38 mouse cellular contexts compared by ENCODE assay signal in the genomic region with DNA sequence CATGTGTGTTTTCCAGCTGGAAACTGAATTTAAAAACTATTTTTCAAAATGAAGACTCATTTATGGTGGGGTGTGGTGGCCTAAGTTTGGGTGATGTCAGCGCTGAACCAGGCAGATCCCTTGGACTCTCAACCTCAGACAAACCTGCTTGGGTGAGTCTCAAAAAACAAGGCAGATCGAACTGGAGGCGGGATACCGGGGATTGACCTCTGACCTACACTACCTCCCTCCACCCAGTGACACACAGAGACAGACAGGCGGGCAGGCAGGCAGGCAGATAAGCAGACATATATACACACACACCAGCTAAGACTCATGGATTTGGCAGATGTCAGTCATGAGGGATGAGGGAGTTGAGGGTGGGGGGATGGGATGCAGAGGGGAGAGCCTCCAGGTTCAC. TPM values are rescaled to one million over a fixed set of nuclear protein-coding genes. Genes with fewer than 3 reads are reported as not detected.
A peak's percentile ranks its signal among the peaks of the same experiment; 100 is the strongest.
DNase-seq lines count a peak whose midpoint lies in the region; ATAC-seq lines count a peak whose summit lies in the region.
"Had no signal": no experiment of that assay in that cellular context is flagged by ENCODE, and none has a peak within 500 bp of the region (broad histone marks: within the 10 kb centered on the region; RNA-seq: fewer than 3 reads in every experiment).

No protein-coding gene starts in this region.

- no peak overlapping the region for H3K4me2 ChIP-seq in midbrain, embryonic 11.5 days
- H3K4me2 ChIP-seq in liver, embryonic 13.5 days, result no peak overlapping the region
- H3K4me2 ChIP-seq: heart, embryonic 13.5 days; hindbrain, embryonic 15.5 days; lung, embryonic 14.5 days; stomach, embryonic 15.5 days had no signal

- no peaks in the 10 kb centered on the region for H3K9me3 ChIP-seq in midbrain, embryonic 10.5 days (replicated peaks)
- H3K9me3 ChIP-seq in midbrain, embryonic 11.5 days (ENCODE audit: control insufficient read depth, low read length), result no peaks in the 10 kb centered on the region
- H3K9me3 ChIP-seq in liver, embryonic 13.5 days (replicated peaks), result no peaks in the 10 kb centered on the region
- H3K9me3 ChIP-seq: heart, embryonic 13.5 days; hindbrain, embryonic 15.5 days; stomach, embryonic 15.5 days had no signal

- 68% methylated on average over 5 of the region's 5 CpGs for WGBS in midbrain, embryonic 10.5 days
- WGBS in midbrain, embryonic 11.5 days, result 56% methylated on average over 5 of the region's 5 CpGs
- WGBS in liver, embryonic 13.5 days (ENCODE audit: insufficient replicate concordance), result 60% methylated on average over 5 of the region's 5 CpGs

- ATAC-seq in midbrain, embryonic 11.5 days (ENCODE audit: low FRiP score), result no peak
- ATAC-seq in liver, embryonic 13.5 days (ENCODE audit: low read depth), result 0 out of 2 replicates have a peak, but pooled peaks have one; percentile 26
- ATAC-seq in CD4-positive, CD25-positive, alpha-beta regulatory T cell, adult 4 months, result no peak
- ATAC-seq: forebrain, embryonic 16.5 days; midbrain, embryonic 16.5 days had no signal

- peaks cover 20% of the 10 kb centered on the region for H3K4me1 ChIP-seq in midbrain, embryonic 10.5 days
- no peaks in the 10 kb centered on the region for H3K4me1 ChIP-seq in midbrain, embryonic 11.5 days (ENCODE audit: control insufficient read depth, insufficient read depth, low read length)
- peaks cover 15% of the 10 kb centered on the region for H3K4me1 ChIP-seq in liver, embryonic 13.5 days (replicated peaks)
- H3K4me1 ChIP-seq: heart, embryonic 13.5 days; hindbrain, embryonic 15.5 days; stomach, embryonic 15.5 days had no signal

- no peaks in the 10 kb centered on the region for H3K27me3 ChIP-seq in midbrain, embryonic 10.5 days (ENCODE audit: low read depth, poor library complexity, severe bottlenecking)
- H3K27me3 ChIP-seq in midbrain, embryonic 11.5 days (ENCODE audit: control insufficient read depth, insufficient read depth, low read length), result no peaks in the 10 kb centered on the region
- no peaks in the 10 kb centered on the region for H3K27me3 ChIP-seq in liver, embryonic 13.5 days
- H3K27me3 ChIP-seq: heart, embryonic 13.5 days; hindbrain, embryonic 15.5 days; stomach, embryonic 15.5 days had no signal

- no peak for DNase-seq in midbrain, embryonic 10.5 days (ENCODE audit: low spot score)
- no peak for DNase-seq in midbrain, embryonic 11.5 days (ENCODE audit: low spot score, missing footprints)
- DNase-seq in ES-CJ7 (ENCODE audit: low read depth, low spot score), result peak; percentile 54
- no peak for DNase-seq in liver, embryonic 13.5 days
- no peak for DNase-seq in left cerebral cortex, adult 8-10 months (ENCODE audit: low spot score in 2 of 2)
- DNase-seq: adrenal gland, postnatal 25 days; B cell, adult 2 months; cerebellum, adult 11-12 months; cerebellum, adult 9-11 months; gastrocnemius, postnatal 10 days; heart, postnatal 10 days; kidney, adult 8-10 months; kidney, postnatal 4 days; layer of hippocampus, postnatal 36 days; lung, embryonic 14.5 days; lung, postnatal 14 days; right cerebral cortex, postnatal 25 days; thymus, adult 2 months; thymus, postnatal 4 days had no signal

- 0 out of 2 replicates have a peak overlapping the region, but pooled peaks have one; percentile 19 for H3K27ac ChIP-seq in midbrain, embryonic 10.5 days (replicated peaks)
- no peak overlapping the region for H3K27ac ChIP-seq in midbrain, embryonic 11.5 days (ENCODE audit: low read depth, low read length)
- no peak overlapping the region for H3K27ac ChIP-seq in liver, embryonic 13.5 days
- H3K27ac ChIP-seq: heart, embryonic 13.5 days; hindbrain, embryonic 15.5 days; kidney, postnatal 0 days; liver, embryonic 14.5 days; stomach, embryonic 15.5 days had no signal

- no peak overlapping the region for H3K9ac ChIP-seq in midbrain, embryonic 11.5 days (ENCODE audit: low read length)
- no peak overlapping the region for H3K9ac ChIP-seq in liver, embryonic 13.5 days
- H3K9ac ChIP-seq: heart, embryonic 13.5 days; hindbrain, embryonic 15.5 days; liver, embryonic 14.5 days; lung, embryonic 14.5 days; stomach, embryonic 15.5 days had no signal

- H3K4me3 ChIP-seq in midbrain, embryonic 10.5 days, result no peak overlapping the region
- H3K4me3 ChIP-seq in midbrain, embryonic 11.5 days (ENCODE audit: low read depth, low read length), result no peak overlapping the region
- no peak overlapping the region for H3K4me3 ChIP-seq in liver, embryonic 13.5 days (replicated peaks)
- H3K4me3 ChIP-seq: erythroblast, embryonic 14.5 days; heart, embryonic 13.5 days; hindbrain, embryonic 15.5 days; stomach, embryonic 15.5 days had no signal

- no peaks in the 10 kb centered on the region for H3K36me3 ChIP-seq in midbrain, embryonic 10.5 days
- no peaks in the 10 kb centered on the region for H3K36me3 ChIP-seq in midbrain, embryonic 11.5 days (ENCODE audit: control insufficient read depth, insufficient read depth, low read length)
- no peaks in the 10 kb centered on the region for H3K36me3 ChIP-seq in liver, embryonic 13.5 days
- H3K36me3 ChIP-seq: heart, embryonic 13.5 days; hindbrain, embryonic 15.5 days; stomach, embryonic 15.5 days had no signal

RNA-seq across cellular contexts. Expression of a gene that starts 16.9 kb away (rescaled TPM):
- 0.11 and 0.26 TPM in 2 replicates for polyA plus RNA-seq in midbrain, embryonic 10.5 days (2016; fragmentation: Nextera tagmentation; extraction: Ambion mirVana)
- polyA plus RNA-seq in midbrain, embryonic 11.5 days (2014; fragmentation: Nextera tagmentation; extraction: Ambion mirVana), result 0.10 TPM in 1 of 2 replicates, not detected in the other
- polyA plus RNA-seq in liver, embryonic 13.5 days (2015; fragmentation: Nextera tagmentation; extraction: Ambion mirVana), result 0.08 and 0.15 TPM in 2 replicates
- polyA plus RNA-seq in CD4-positive, CD25-positive, alpha-beta regulatory T cell, adult 4 months (2017; shearing (Covaris generic)), result 1 to 10 TPM; 2.0 to 3.4 TPM
- total RNA-seq in left cerebral cortex, adult 8-10 months (2022), result 10 to 100 TPM; 10.5 to 12.1 (median 10.8) TPM
- total RNA-seq: adrenal gland, adult 18-20 months; adrenal gland, postnatal 25 days had no signal
- polyA plus RNA-seq: erythroblast, embryonic 14.5 days had no signal

RNA-seq across cellular contexts. Expression of a gene that starts 40.0 kb away (rescaled TPM):
- not detected in 2 replicates for polyA plus RNA-seq in midbrain, embryonic 10.5 days (2016; fragmentation: Nextera tagmentation; extraction: Ambion mirVana)
- not detected in 2 replicates for polyA plus RNA-seq in midbrain, embryonic 11.5 days (2014; fragmentation: Nextera tagmentation; extraction: Ambion mirVana)
- not detected in 2 replicates for polyA plus RNA-seq in liver, embryonic 13.5 days (2015; fragmentation: Nextera tagmentation; extraction: Ambion mirVana)
- polyA plus RNA-seq in CD4-positive, CD25-positive, alpha-beta regulatory T cell, adult 4 months (2017; shearing (Covaris generic)), result not detected
- total RNA-seq in left cerebral cortex, adult 8-10 months (2022), result 1 to 10 TPM in 3 of 4 experiments, under 1 TPM in 1; 0.91 to 1.4 (median 1.1) TPM
- total RNA-seq: common myeloid progenitor, adult 5-6 weeks; gastrocnemius, postnatal 10 days; heart, postnatal 10 days; neutrophil, adult 5-6 weeks had no signal
- polyA plus RNA-seq: erythroblast, embryonic 14.5 days; forebrain, embryonic 11.5 days; forebrain, embryonic 16.5 days; heart, embryonic 13.5 days; kidney, postnatal 0 days; limb, embryonic 11.5 days; midbrain, embryonic 16.5 days; neural tube, embryonic 11.5 days had no signal

RNA-seq across cellular contexts. Expression of a gene that starts 45.4 kb away (rescaled TPM):
- polyA plus RNA-seq in midbrain, embryonic 10.5 days (2016; fragmentation: Nextera tagmentation; extraction: Ambion mirVana), result 0.22 TPM in 1 of 2 replicates, not detected in the other
- not detected in 2 replicates for polyA plus RNA-seq in midbrain, embryonic 11.5 days (2014; fragmentation: Nextera tagmentation; extraction: Ambion mirVana)
- 0.45 and 0.46 TPM in 2 replicates for polyA plus RNA-seq in liver, embryonic 13.5 days (2015; fragmentation: Nextera tagmentation; extraction: Ambion mirVana)
- polyA plus RNA-seq in CD4-positive, CD25-positive, alpha-beta regulatory T cell, adult 4 months (2017; shearing (Covaris generic)), result not detected
- not detected for total RNA-seq in left cerebral cortex, adult 8-10 months (2022)
- total RNA-seq: adrenal gland, adult 18-20 months; adrenal gland, postnatal 25 days; common myeloid progenitor, adult 5-6 weeks; gastrocnemius, postnatal 10 days; heart, postnatal 10 days; hematopoietic stem cell, adult 5-6 weeks; layer of hippocampus, postnatal 36 days; left cerebral cortex, postnatal 14 days; neutrophil, adult 5-6 weeks had no signal
- polyA plus RNA-seq: embryonic facial prominence, embryonic 14.5 days; forebrain, embryonic 16.5 days; hindbrain, embryonic 15.5 days; intestine, embryonic 14.5 days; kidney, postnatal 0 days; limb, embryonic 11.5 days; midbrain, embryonic 16.5 days; neural tube, embryonic 11.5 days; stomach, embryonic 15.5 days had no signal

RNA-seq across cellular contexts. Expression of a gene that starts 53.5 kb away (rescaled TPM):
- polyA plus RNA-seq in midbrain, embryonic 10.5 days (2016; fragmentation: Nextera tagmentation; extraction: Ambion mirVana), result 107 and 114 TPM in 2 replicates
- 92.4 and 97.4 TPM in 2 replicates for polyA plus RNA-seq in midbrain, embryonic 11.5 days (2014; fragmentation: Nextera tagmentation; extraction: Ambion mirVana)
- 65.8 and 78.6 TPM in 2 replicates for polyA plus RNA-seq in liver, embryonic 13.5 days (2015; fragmentation: Nextera tagmentation; extraction: Ambion mirVana)
- 10 to 100 TPM; 33.3 to 62.9 TPM for polyA plus RNA-seq in CD4-positive, CD25-positive, alpha-beta regulatory T cell, adult 4 months (2017; shearing (Covaris generic))
- 10 to 100 TPM; 57.5 to 72.8 (median 64.2) TPM for total RNA-seq in left cerebral cortex, adult 8-10 months (2022)
